Mouse (Mus musculus): ENCODE results near the gene Cfap97. TPM values are rescaled to one million over a fixed set of nuclear protein-coding genes. Genes with fewer than 3 reads are reported as not detected.

The Cfap97 gene
- polyA plus RNA-seq, 1 experiment from 2014 or later = 25.1 TPM

GRCm38 (mm10) chr8:46180136-46180535 lies 28.6 kb downstream of the Cfap97 start:
- no peaks in the 10 kb centered on the region for H3K27me3 ChIP-seq (replicated peaks; ENCODE audit: low read depth, poor library complexity, severe bottlenecking)
- H3K27ac ChIP-seq (replicated peaks) = no peak overlapping the region
- H3K36me3 ChIP-seq (replicated peaks) = peaks cover 23% of the 10 kb centered on the region
- no peak for DNase-seq (ENCODE audit: low spot score)
- no peaks in the 10 kb centered on the region for H3K9me3 ChIP-seq
- H3K4me1 ChIP-seq = no peaks in the 10 kb centered on the region
- 96% methylated on average over 7 of the region's 7 CpGs for WGBS
- no peak overlapping the region for H3K4me3 ChIP-seq

DNA sequence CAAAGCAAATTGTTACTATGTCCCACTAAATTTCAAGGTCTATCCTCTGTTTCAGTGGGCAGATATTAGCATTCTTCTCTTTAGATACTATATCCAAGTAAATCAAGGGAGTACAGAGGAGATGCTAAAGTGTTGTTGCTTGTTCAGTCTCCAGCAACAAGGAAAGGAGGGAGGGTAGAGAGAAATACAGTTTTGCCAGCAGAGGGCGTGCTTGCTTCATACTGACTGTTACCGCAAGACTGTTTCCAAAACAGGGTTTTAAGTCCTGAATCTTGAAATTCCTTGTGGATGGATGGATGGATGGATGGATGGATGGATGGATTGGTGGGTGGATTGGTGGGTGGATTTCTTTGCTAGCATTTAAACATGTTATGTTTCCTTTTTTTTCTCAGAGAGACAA lies 33.8 kb downstream of the Cfap97 start:
- 11% methylated on average over 2 of the region's 2 CpGs for WGBS
- H3K4me3 ChIP-seq = no peak overlapping the region
- DNase-seq (ENCODE audit: low spot score) = peak; percentile 62
- H3K36me3 ChIP-seq (replicated peaks) = peaks cover 22% of the 10 kb centered on the region
- H3K27me3 ChIP-seq (replicated peaks; ENCODE audit: low read depth, poor library complexity, severe bottlenecking) = no peaks in the 10 kb centered on the region
- no peak overlapping the region for H3K27ac ChIP-seq (replicated peaks)
- no peaks in the 10 kb centered on the region for H3K9me3 ChIP-seq
- no peaks in the 10 kb centered on the region for H3K4me1 ChIP-seq

- H3K27me3 ChIP-seq (replicated peaks; ENCODE audit: low read depth, poor library complexity, severe bottlenecking) = no peaks in the 10 kb centered on the region
- 82% methylated on average over 8 of the region's 8 CpGs for WGBS
Measured at GRCm38 (mm10) chr8:46193100-46193499, 41.5 kb downstream of the Cfap97 start.

DNA sequence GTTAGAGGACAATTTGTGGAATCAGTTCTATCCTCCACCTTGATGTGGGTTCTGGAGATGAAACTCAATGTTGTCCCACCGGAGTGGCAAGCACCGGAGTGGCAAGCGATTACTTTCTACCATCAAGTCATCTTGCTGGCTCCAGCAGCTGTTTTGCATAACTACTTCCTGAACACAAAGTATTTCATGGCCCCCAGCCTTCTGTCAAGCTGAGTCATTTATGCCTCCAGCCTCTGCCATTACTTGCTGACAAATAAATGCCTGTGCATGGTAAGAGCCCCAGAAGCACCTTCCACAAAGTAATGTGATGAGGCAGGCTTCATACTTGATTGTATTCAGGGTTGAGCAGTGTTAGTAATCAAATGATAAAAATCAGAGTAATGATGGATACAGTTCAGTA lies 45.3 kb downstream of the Cfap97 start:
- no peak for DNase-seq (ENCODE audit: low spot score)
- Histone ChIP-seq H3K27ac (replicated peaks) (no peak overlapping the region), H3K4me3 (no peak overlapping the region), H3K4me1 (no peaks in the 10 kb centered on the region), H3K36me3 (replicated peaks) (peaks cover 59% of the 10 kb centered on the region), H3K27me3 (replicated peaks; ENCODE audit: low read depth, poor library complexity, severe bottlenecking) (no peaks in the 10 kb centered on the region), H3K9me3 (no peaks in the 10 kb centered on the region)
- 93% methylated on average over 3 of the region's 3 CpGs for WGBS

More at GRCm38 (mm10) chr8:46193100-46193499, 41.5 kb downstream of the Cfap97 start:
- peaks cover 61% of the 10 kb centered on the region for H3K36me3 ChIP-seq (replicated peaks)
- H3K27ac ChIP-seq (replicated peaks) = no peak overlapping the region
- no peaks in the 10 kb centered on the region for H3K4me1 ChIP-seq
- H3K4me3 ChIP-seq = no peak overlapping the region
- no peak for DNase-seq (ENCODE audit: low spot score)
- no peaks in the 10 kb centered on the region for H3K9me3 ChIP-seq

DNA sequence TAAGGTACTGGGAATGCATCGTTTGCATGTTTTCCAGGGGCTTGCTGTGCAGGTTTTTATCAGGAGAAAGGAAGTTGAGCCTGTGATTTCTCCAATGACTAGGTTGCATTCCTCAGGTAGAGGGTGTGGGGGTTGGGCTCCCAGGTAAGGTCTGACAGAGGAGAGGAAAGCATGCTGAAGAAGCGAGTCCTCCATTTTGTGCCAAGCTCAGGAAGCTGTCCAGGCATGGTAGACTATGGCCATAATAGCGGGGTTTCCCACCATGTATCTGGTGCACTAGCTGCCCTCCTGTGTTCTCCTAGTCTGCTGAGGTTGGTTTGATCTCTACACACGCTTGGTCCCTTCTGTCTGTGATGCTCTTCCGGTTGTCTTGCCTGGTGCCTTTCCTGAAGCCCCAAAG lies 46.1 kb downstream of the Cfap97 start:
- Histone ChIP-seq H3K4me3 (no peak overlapping the region), H3K27me3 (replicated peaks; ENCODE audit: low read depth, poor library complexity, severe bottlenecking) (no peaks in the 10 kb centered on the region), H3K36me3 (replicated peaks) (peaks cover 59% of the 10 kb centered on the region), H3K4me1 (no peaks in the 10 kb centered on the region), H3K27ac (replicated peaks) (no peak overlapping the region), H3K9me3 (no peaks in the 10 kb centered on the region)
- no peak for DNase-seq (ENCODE audit: low spot score)
- whole genome bisulfite sequencing = 86% methylated on average over 5 of the region's 5 CpGs

DNA sequence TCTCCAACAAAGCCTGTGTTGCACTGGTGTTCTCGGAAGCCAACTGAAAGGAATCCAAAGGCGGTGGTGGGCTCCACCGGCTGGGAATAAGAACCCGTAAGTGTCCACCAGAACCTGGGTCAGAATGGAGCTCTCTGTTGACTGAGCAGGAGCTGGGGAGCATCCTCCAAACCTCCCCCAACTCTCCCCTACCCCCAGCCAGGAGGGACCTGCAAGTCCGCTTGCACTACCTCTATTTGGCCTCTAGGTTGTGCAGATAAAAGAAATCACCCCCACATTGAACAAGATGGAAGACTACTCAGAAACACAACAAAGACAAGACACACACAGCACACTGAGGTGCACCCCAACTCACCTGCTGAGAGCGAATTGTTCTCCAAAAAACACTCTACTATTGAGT lies 50.8 kb downstream of the Cfap97 start:
- Histone ChIP-seq H3K36me3 (replicated peaks) (peaks cover 72% of the 10 kb centered on the region), H3K27ac (replicated peaks) (no peak overlapping the region), H3K4me1 (peaks cover 23% of the 10 kb centered on the region), H3K27me3 (replicated peaks; ENCODE audit: low read depth, poor library complexity, severe bottlenecking) (no peaks in the 10 kb centered on the region), H3K4me3 (no peak overlapping the region), H3K9me3 (no peaks in the 10 kb centered on the region)
- DNase-seq (ENCODE audit: low spot score) = no peak
- 83% methylated on average over 6 of the region's 6 CpGs for WGBS

GRCm38 (mm10) chr8:46204301-46204700 lies 52.7 kb downstream of the Cfap97 start:
- no peak overlapping the region for H3K4me3 ChIP-seq
- H3K9me3 ChIP-seq = no peaks in the 10 kb centered on the region
- H3K36me3 ChIP-seq (replicated peaks) = peaks cover 88% of the 10 kb centered on the region
- DNase-seq (ENCODE audit: low spot score) = no peak
- H3K27ac ChIP-seq (replicated peaks) = no peak overlapping the region
- H3K27me3 ChIP-seq (replicated peaks; ENCODE audit: low read depth, poor library complexity, severe bottlenecking) = no peaks in the 10 kb centered on the region
- WGBS = 89% methylated on average over 3 of the region's 3 CpGs
- H3K4me1 ChIP-seq = peaks cover 41% of the 10 kb centered on the region

DNA sequence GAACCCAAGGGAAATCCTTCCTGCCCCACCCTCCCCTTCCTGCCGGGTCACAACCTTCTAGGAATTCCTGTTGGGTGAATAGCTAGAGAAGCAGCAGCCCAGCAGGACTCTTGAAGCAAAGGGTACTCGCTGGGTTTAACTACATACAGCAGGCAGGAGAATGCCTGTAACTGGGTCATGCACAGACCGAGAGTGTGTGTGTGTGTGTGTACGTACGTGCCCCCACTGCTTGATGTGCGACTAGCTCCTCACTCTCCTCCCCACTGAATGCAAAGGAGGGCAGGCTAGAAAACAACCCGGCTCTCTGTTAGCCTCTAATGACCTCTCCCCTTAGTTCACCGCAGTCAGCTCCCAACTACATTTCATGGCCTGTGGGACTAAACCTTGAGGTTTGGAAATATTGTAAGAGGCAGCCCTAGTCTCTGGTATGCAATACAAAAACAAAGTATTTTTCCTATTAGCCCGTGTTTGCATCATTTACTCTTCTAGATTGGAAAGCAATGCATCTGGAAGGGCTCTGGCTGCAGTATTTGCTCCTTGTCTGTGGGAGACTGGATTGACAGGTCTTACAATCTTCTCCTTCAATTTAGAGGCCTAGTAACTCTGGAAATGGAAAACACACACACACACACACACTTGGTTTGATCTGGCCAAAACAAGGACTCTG lies 53.5 kb downstream of the Cfap97 start:
- H3K36me3 ChIP-seq (replicated peaks) = peaks cover 92% of the 10 kb centered on the region
- WGBS = 60% methylated on average over 9 of the region's 9 CpGs

GRCm38 (mm10) chr8:46206107-46206506 lies 54.5 kb downstream of the Cfap97 start:
- H3K4me3 ChIP-seq = 0 out of 2 replicates have a peak overlapping the region, but pooled peaks have one; percentile 6
- H3K9me3 ChIP-seq = no peaks in the 10 kb centered on the region
- 74% methylated on average over 6 of the region's 6 CpGs for WGBS
- no peak for DNase-seq (ENCODE audit: low spot score)
- no peaks in the 10 kb centered on the region for H3K27me3 ChIP-seq (replicated peaks; ENCODE audit: low read depth, poor library complexity, severe bottlenecking)
- peaks cover 53% of the 10 kb centered on the region for H3K4me1 ChIP-seq
- peaks cover 85% of the 10 kb centered on the region for H3K36me3 ChIP-seq (replicated peaks)
- peak overlapping the region; percentile 55 for H3K27ac ChIP-seq (replicated peaks)

More for the DNA sequence above, 53.5 kb downstream of the Cfap97 start:
- Histone ChIP-seq H3K9me3 (no peaks in the 10 kb centered on the region), H3K4me1 (peaks cover 49% of the 10 kb centered on the region), H3K4me3 (no peak overlapping the region), H3K27me3 (replicated peaks; ENCODE audit: low read depth, poor library complexity, severe bottlenecking) (no peaks in the 10 kb centered on the region), H3K27ac (replicated peaks) (peak overlapping the region; percentile 74)
- DNase-seq (ENCODE audit: low spot score) = no peak

DNA sequence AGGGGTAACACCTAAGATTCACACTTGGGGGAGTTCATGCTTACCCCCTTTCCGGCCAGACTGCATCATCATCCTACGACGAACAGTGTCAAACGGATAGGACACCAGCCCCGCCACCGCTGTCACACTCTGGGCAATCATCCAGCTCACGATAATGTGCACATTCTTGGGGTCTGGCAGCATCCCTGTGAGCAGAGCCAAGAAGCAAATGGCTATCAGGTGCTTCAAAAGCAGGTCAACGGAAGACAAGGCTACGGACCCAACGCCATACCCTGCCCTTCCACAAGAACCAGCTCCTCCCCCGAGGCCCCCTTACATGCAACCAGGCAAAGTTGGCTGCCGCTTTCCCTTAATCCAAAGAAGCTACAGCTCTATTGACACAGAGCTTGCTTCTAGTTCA lies 56.8 kb downstream of the Cfap97 start:
- peak overlapping the region; percentile 85 for H3K4me3 ChIP-seq
- peaks cover 67% of the 10 kb centered on the region for H3K4me1 ChIP-seq
- H3K27ac ChIP-seq (replicated peaks) = no peak overlapping the region
- no peak for DNase-seq (ENCODE audit: low spot score)
- no peaks in the 10 kb centered on the region for H3K9me3 ChIP-seq
- 0 out of 2 replicates have a peak, but pooled peaks cover 1% of the 10 kb centered on the region for H3K27me3 ChIP-seq (replicated peaks; ENCODE audit: low read depth, poor library complexity, severe bottlenecking)
- 89% methylated on average over 12 of the region's 12 CpGs for WGBS
- H3K36me3 ChIP-seq (replicated peaks) = peaks cover 63% of the 10 kb centered on the region

DNA sequence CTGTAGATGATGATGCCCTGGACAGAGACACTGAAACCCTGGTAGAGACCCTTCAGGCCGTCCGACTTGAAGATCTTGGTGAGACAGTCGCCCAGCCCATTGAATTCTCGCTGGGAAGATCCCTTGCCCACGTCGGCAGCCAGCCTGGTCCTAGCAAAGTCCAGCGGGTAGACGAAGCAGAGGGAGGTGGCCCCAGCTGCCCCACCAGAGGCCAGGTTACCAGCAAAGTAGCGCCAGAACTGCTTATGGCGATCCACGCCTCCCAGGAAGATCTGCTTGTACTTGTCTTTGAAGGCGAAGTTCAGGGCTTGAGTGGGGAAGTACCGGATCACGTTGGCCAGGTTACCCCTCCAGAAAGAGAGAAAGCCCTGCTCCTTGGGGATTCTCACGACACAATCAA lies 57.5 kb downstream of the Cfap97 start:
- peaks cover 67% of the 10 kb centered on the region for H3K4me1 ChIP-seq
- 73% methylated on average over 15 of the region's 15 CpGs for WGBS
- H3K27me3 ChIP-seq (replicated peaks; ENCODE audit: low read depth, poor library complexity, severe bottlenecking) = 0 out of 2 replicates have a peak, but pooled peaks cover 6% of the 10 kb centered on the region
- H3K27ac ChIP-seq (replicated peaks) = peak overlapping the region; percentile 48
- no peaks in the 10 kb centered on the region for H3K9me3 ChIP-seq
- H3K36me3 ChIP-seq (replicated peaks) = peaks cover 57% of the 10 kb centered on the region
- DNase-seq (ENCODE audit: low spot score) = no peak
- peak overlapping the region; percentile 85 for H3K4me3 ChIP-seq

- under 1% methylated on average over 84 of the region's 84 CpGs for WGBS
- Histone ChIP-seq H3K27me3 (replicated peaks; ENCODE audit: low read depth, poor library complexity, severe bottlenecking) (peaks cover 6% of the 10 kb centered on the region; the same call in 1 of the 2 replicates), H3K4me1 (peaks cover 59% of the 10 kb centered on the region), H3K36me3 (replicated peaks) (peaks cover 41% of the 10 kb centered on the region), H3K4me3 (peak within 1 kb of the TSS; percentile 85), H3K27ac (replicated peaks) (peak within 1 kb of the TSS; percentile 94), H3K9me3 (no peaks in the 10 kb centered on the region)
- peak; percentile 99 for DNase-seq (ENCODE audit: low spot score)
Measured at GRCm38 (mm10) chr8:46210404-46211315, 59.1 kb downstream of the Cfap97 start, which contains the start of gene Slc25a4. Slc25a4 (minus strand) TSS chr8:46211284.
